Mouse (Mus musculus) large intestine, adult 2 months (tissue): ENCODE data around the gene Smc5. TPM values are rescaled to one million over a fixed set of nuclear protein-coding genes. Genes with fewer than 3 reads are reported as not detected.

Source experiments
- DNase-seq: peaks from one replicate; pipeline ENCODE4 v3.0.0-alpha.2; 2012; ENCODE audit warnings: low read depth, low spot score
- WGBS: fragments of 180-500 bp; shearing (Covaris S2); methylation state at CpG from one replicate; pipeline ENCODE4 v1.1.7; 2018; 5-methylcytosine and 5-hydroxymethylcytosine counted together
- polyA plus RNA-seq: library from polyadenylated mRNA; depleted of rRNA; stranded (reverse); fragments of >200 nt; gene quantifications from 2 replicates; pipeline ENCODE4 v1.2.3, GENCODE M21; 2012; rRNA removed

Gene Smc5
- polyA plus RNA-seq = 1.8 and 4.4 TPM in 2 replicates

GRCm38 (mm10) chr19:23273355-23274053 is at the start of gene Smc5:
Gene Smc5 (minus strand): TSS chr19:23273897.
- DNase-seq = peak; percentile 43
- WGBS = under 1% methylated on average over 69 of the region's 69 CpGs

- DNase-seq = no peak
- WGBS = 81% methylated on average over 3 of the region's 3 CpGs
These were observed 49.4 kb upstream of the Smc5 start for GRCm38 (mm10) chr19:23323107-23323506.

- WGBS = 82% methylated on average over 5 of the region's 5 CpGs
- DNase-seq = no peak
These were observed 44.3 kb upstream of the Smc5 start for GRCm38 (mm10) chr19:23317989-23318358.

- DNase-seq = no peak
- WGBS = 71% methylated on average over 5 of the region's 5 CpGs
These were observed 43.7 kb upstream of the Smc5 start for GRCm38 (mm10) chr19:23317295-23317988.

- 81% methylated on average over 5 of the region's 5 CpGs for WGBS
- no peak for DNase-seq
These were observed 43.2 kb upstream of the Smc5 start for GRCm38 (mm10) chr19:23316851-23317250.

- WGBS = 73% methylated on average over 2 of the region's 2 CpGs
- DNase-seq = no peak
These were observed 36.3 kb upstream of the Smc5 start for GRCm38 (mm10) chr19:23309979-23310378.

- WGBS = 83% methylated on average over 7 of the region's 7 CpGs
- no peak for DNase-seq
These were observed 33.0 kb upstream of the Smc5 start for GRCm38 (mm10) chr19:23306671-23307070.

GRCm38 (mm10) chr19:23299987-23300386 is 26.3 kb upstream of the Smc5 start:
- no peak for DNase-seq
- WGBS = 82% methylated on average over 3 of the region's 3 CpGs

- DNase-seq = no peak
These were observed 25.2 kb upstream of the Smc5 start for GRCm38 (mm10) chr19:23298917-23299316.

GRCm38 (mm10) chr19:23297191-23297590 is 23.5 kb upstream of the Smc5 start:
- DNase-seq = no peak

More at GRCm38 (mm10) chr19:23298917-23299316, 25.2 kb upstream of the Smc5 start:
- WGBS = 87% methylated on average over 1 of the region's 1 CpGs

- no peak for DNase-seq
- WGBS = 62% methylated on average over 1 of the region's 1 CpGs
These were observed 15.6 kb upstream of the Smc5 start for GRCm38 (mm10) chr19:23289251-23289650.

GRCm38 (mm10) chr19:23281911-23282660 is 8.4 kb upstream of the Smc5 start:
- WGBS = 73% methylated on average over 8 of the region's 8 CpGs
- no peak for DNase-seq

- 49% methylated on average over 4 of the region's 4 CpGs for WGBS
- DNase-seq = no peak
These were observed 492 bp upstream of the Smc5 start for GRCm38 (mm10) chr19:23274054-23274724.

GRCm38 (mm10) chr19:23256771-23257170 is 16.9 kb downstream of the Smc5 start:
- 94% methylated on average over 9 of the region's 9 CpGs for WGBS
- DNase-seq = no peak

GRCm38 (mm10) chr19:23246473-23246872 is 27.2 kb downstream of the Smc5 start:
- 77% methylated on average over 2 of the region's 2 CpGs for WGBS
- DNase-seq = no peak

- no peak for DNase-seq
- WGBS = 46% methylated on average over 4 of the region's 4 CpGs
These were observed 48.6 kb downstream of the Smc5 start for GRCm38 (mm10) chr19:23225065-23225464.

GRCm38 (mm10) chr19:23214326-23214725 is 59.4 kb downstream of the Smc5 start:
- no peak for DNase-seq
- WGBS = 97% methylated on average over 8 of the region's 8 CpGs

GRCm38 (mm10) chr19:23211325-23211724 is 62.4 kb downstream of the Smc5 start:
- WGBS = 73% methylated on average over 6 of the region's 6 CpGs
- no peak for DNase-seq

GRCm38 (mm10) chr19:23203505-23204053 is 70.1 kb downstream of the Smc5 start:
- no peak for DNase-seq
- 93% methylated on average over 3 of the region's 3 CpGs for WGBS

- no peak for DNase-seq
These were observed 71.6 kb downstream of the Smc5 start for GRCm38 (mm10) chr19:23202106-23202505.

More at GRCm38 (mm10) chr19:23202106-23202505, 71.6 kb downstream of the Smc5 start:
- 97% methylated on average over 5 of the region's 5 CpGs for WGBS
